Mouse (Mus musculus) adrenal gland, adult 8-10 months (tissue): Measurements from ENCODE around the gene Rasgef1b. TPM values are rescaled to one million over a fixed set of nuclear protein-coding genes. Genes with fewer than 3 reads are reported as not detected.
"Not testable (repeated sequence)": the region's sequence is repeated elsewhere in the genome, so short reads cannot be mapped to it uniquely, and the experiment has no call there.

Experiments used
- DNase-seq: peaks from one replicate; pipeline ENCODE4 v3.0.0; 2022
- total RNA-seq, 4 experiments: library from RNA; stranded (reverse); gene quantifications; 2 replicates each; pipeline ENCODE4 v1.2.4; 2022

The Rasgef1b gene
- total RNA-seq, 4 experiments from 2014 or later = 9.8 to 14.6 (median 11.0) TPM

GRCm38 (mm10) chr5:99241988-99242740 lies 486.7 kb downstream of the Rasgef1b start:
- no peak for DNase-seq

- DNase-seq = no peak
Measured at GRCm38 (mm10) chr5:99240501-99240900, 488.4 kb downstream of the Rasgef1b start.

GRCm38 (mm10) chr5:99239677-99240076 lies 489.2 kb downstream of the Rasgef1b start:
- DNase-seq = no peak

GRCm38 (mm10) chr5:99238150-99238549 lies 490.7 kb downstream of the Rasgef1b start:
- DNase-seq = no peak

GRCm38 (mm10) chr5:99236888-99237752 lies 491.7 kb downstream of the Rasgef1b start:
- no peak for DNase-seq

- no peak for DNase-seq
Measured at GRCm38 (mm10) chr5:99236431-99236830, 492.4 kb downstream of the Rasgef1b start.

- no peak for DNase-seq
Measured at GRCm38 (mm10) chr5:99234275-99234674, 494.6 kb downstream of the Rasgef1b start.

- no peak for DNase-seq
Measured at GRCm38 (mm10) chr5:99233176-99233575, 495.7 kb downstream of the Rasgef1b start.

- DNase-seq = no peak
Measured at GRCm38 (mm10) chr5:99232410-99232809, 496.5 kb downstream of the Rasgef1b start.

GRCm38 (mm10) chr5:99230476-99230875 lies 498.4 kb downstream of the Rasgef1b start:
- no peak for DNase-seq

GRCm38 (mm10) chr5:99227361-99227760 lies 501.5 kb downstream of the Rasgef1b start:
- no peak for DNase-seq

- peak; percentile 15 for DNase-seq
Measured at GRCm38 (mm10) chr5:99224571-99225011, 504.3 kb downstream of the Rasgef1b start.

- no peak for DNase-seq
Measured at GRCm38 (mm10) chr5:99223869-99224498, 504.9 kb downstream of the Rasgef1b start.

GRCm38 (mm10) chr5:99218385-99218784 lies 510.5 kb downstream of the Rasgef1b start:
- no peak for DNase-seq

- DNase-seq = not testable (repeated sequence)
Measured at GRCm38 (mm10) chr5:99216588-99217152, 512.2 kb downstream of the Rasgef1b start.

GRCm38 (mm10) chr5:99215207-99216157 lies 513.4 kb downstream of the Rasgef1b start:
- DNase-seq = no peak

- DNase-seq = no peak
Measured at GRCm38 (mm10) chr5:99214400-99214799, 514.5 kb downstream of the Rasgef1b start.

GRCm38 (mm10) chr5:99213211-99213610 lies 515.7 kb downstream of the Rasgef1b start:
- DNase-seq = no peak

GRCm38 (mm10) chr5:99203475-99203874 lies 525.4 kb downstream of the Rasgef1b start:
- no peak for DNase-seq

- DNase-seq = peak; percentile 15
Measured at GRCm38 (mm10) chr5:99202074-99202837, 526.6 kb downstream of the Rasgef1b start.

- DNase-seq = peak; percentile 15
Measured at GRCm38 (mm10) chr5:99195436-99195835, 533.4 kb downstream of the Rasgef1b start.
